Mouse (Mus musculus) retina, postnatal 1 day (tissue): ENCODE data around the gene Klhl31.

Source experiments
- DNase-seq: peaks from one replicate; pipeline ENCODE4 v3.0.0-alpha.2; 2012

Gene Klhl31

GRCm38 (mm10) chr9:77707433-77708139, 71.3 kb downstream of the Klhl31 start:
- peak; percentile 11 for DNase-seq

DNA sequence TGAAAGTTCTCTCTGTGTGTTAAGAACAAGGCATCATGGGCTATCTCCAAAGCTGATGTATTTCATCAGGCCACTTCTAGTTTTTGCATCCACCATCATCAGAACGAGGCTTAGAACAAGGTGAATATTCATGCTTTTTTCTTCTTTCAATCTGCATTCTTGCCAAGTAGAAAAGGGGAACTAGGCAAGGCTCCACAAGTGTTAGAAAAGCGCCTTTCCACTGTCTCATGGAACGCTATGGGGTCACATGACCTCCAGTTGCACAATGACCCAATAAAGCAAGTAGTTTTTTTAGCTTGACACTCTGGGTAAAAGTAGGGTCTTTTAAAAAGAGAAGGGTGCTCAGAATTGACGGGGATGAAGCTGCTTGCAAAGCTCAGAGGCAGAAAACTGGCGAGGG, 72.7 kb downstream of the Klhl31 start:
- DNase-seq, result no peak
